Mouse (Mus musculus): ENCODE measurements around the gene Otor. TPM values are rescaled to one million over a fixed set of nuclear protein-coding genes. Genes with fewer than 3 reads are reported as not detected.

The Otor gene
- total RNA-seq (2021) = not detected

DNA sequence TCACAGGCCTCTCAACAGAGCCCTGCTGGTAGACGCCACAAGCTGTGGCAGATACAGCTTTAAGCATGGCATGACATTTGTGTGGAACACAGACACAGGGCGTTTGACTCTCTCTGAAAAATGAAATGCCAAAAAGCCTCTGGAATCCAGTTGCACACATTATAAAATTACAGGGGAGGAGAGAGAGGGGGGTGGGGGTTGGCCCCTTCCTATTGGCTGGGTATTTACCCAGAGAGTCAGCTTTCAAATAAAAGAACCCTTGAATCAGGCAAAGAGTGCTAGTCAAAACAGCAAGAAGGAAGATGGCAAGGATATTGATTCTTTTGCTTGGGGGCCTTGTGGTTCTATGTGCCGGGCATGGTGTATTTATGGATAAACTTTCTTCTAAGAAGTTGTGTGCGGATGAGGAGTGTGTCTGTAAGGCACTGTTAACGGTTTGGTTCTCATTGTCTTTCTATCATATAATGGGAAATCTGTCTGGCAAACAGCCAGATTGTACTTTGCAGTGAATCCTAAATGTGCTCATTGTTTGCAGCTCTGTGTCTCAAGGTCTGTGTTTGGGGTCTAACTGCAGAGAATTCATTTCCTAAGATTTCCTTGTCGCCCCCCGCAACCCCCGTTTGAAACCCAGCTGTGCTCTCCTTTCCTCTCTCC is at the start of gene Otor:
Gene Otor, plus strand, starts transcription at position 276 of the 654 bp plus-strand sequence.
- no peak for DNase-seq (ENCODE audit: extremely low spot score in 1 of 2, low spot score in 1 of 2)

GRCm38 (mm10) chr2:143031283-143031682 is 47.0 kb upstream of the Otor start:
- DNase-seq (ENCODE audit: extremely low spot score in 1 of 2, low spot score in 1 of 2) = no peak

- no peak for DNase-seq (ENCODE audit: extremely low spot score in 1 of 2, low spot score in 1 of 2)
Measured at GRCm38 (mm10) chr2:143032378-143033255, 45.7 kb upstream of the Otor start.

GRCm38 (mm10) chr2:143034350-143035085 is 43.8 kb upstream of the Otor start:
- no peak for DNase-seq (ENCODE audit: extremely low spot score in 1 of 2, low spot score in 1 of 2)

- DNase-seq (ENCODE audit: extremely low spot score in 1 of 2, low spot score in 1 of 2) = no peak
Measured at GRCm38 (mm10) chr2:143035086-143035593, 43.1 kb upstream of the Otor start.

DNA sequence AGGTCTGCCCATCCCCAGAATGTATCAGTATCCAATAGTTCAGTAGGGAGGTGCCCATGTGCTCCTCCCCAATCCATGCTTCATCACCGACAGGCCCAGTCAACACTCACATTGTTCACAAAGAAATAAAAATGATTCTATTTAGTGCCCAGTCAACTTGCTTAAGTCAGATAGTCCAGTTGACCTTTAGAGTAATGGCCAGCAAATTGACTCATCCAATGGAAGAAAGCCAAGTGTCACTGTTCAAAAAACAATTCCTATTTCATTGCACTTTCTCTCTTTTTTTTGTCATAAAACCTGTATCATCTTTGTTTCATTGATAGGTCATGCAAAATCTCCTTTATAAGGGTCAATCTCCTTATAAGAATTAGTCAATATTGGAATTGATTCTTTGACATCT is 36.7 kb upstream of the Otor start:
- no peak for DNase-seq (ENCODE audit: extremely low spot score in 1 of 2, low spot score in 1 of 2)

GRCm38 (mm10) chr2:143055251-143055650 is 23.0 kb upstream of the Otor start:
- no peak for DNase-seq (ENCODE audit: extremely low spot score in 1 of 2, low spot score in 1 of 2)

GRCm38 (mm10) chr2:143056736-143057135 is 21.5 kb upstream of the Otor start:
- DNase-seq (ENCODE audit: extremely low spot score in 1 of 2, low spot score in 1 of 2) = no peak

GRCm38 (mm10) chr2:143062432-143062811 is 15.9 kb upstream of the Otor start:
- DNase-seq (ENCODE audit: extremely low spot score in 1 of 2, low spot score in 1 of 2) = no peak

DNA sequence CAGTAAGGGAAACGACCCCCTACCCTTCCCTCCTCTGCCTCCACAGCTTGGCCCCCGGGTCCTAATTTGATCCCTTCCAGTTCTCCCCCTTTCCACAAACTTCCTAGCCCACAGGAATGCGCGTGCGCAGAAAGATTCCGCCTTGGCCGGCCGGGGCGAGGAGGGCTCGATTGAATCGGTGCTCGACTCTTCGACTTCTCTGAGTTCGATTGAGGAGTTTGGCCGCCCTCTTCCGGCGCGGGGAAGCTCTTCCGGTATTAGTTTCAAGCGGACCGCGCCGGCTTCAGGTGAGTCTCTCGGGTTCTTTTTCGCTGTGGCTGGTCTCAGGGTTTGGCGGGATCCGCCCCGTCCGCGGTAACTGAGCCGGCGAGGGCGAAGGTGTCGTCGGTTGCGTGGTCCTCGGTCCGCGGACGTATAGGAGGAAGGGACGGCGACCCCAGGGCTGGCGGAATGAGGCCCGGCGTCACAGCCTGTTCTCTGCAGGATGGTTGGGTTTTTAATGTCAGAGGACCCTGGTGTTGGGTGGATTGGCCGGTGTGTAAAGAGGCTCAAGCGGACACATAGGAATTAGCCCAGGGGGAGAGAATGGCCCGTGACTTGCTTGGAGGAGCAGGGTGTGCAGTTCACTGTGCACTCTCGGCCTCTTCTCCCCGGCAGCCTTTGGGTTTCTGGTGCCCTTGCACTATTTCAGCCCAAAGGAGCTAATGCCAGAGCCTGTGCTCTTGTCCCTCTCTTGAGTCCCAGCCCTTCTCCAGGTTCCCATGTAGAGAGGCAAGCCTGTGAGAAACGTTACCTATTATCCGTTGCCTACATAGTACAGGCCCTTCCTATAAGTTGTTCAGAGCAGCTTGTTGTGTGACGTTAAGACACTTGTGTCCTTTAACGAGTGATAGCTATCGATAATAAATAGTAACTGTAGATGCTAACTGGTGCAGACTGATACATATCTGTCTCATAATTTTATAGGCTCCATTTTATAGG is 15.2 kb upstream of the Otor start, which contains the start of gene Snrpb2:
Gene Snrpb2, plus strand, starts transcription at position 228 of the 981 bp plus-strand sequence.
- peak; percentile 74 to 89 for DNase-seq (ENCODE audit: extremely low spot score in 1 of 2, low spot score in 1 of 2)

DNA sequence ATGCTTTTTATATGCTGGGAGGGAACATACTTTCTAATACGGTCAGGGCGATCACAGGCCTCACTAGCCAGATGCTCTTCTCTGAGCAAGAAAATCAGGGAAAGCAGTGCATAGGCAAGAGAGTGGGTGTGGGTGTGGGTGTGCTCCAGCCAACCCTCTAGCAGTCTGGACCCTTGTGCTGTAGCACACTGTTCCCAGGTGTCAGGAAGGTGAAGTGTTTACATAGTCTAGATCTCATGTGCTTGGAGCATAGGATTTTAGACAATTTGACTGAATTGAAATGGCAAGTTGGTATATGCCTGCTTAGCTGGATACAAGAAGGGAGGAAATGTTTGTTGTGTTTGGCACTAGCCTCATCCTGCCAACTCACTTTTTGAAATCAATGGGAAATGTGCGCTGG is 12.4 kb upstream of the Otor start:
- no peak for DNase-seq (ENCODE audit: extremely low spot score in 1 of 2, low spot score in 1 of 2)

GRCm38 (mm10) chr2:143081693-143082092 is 3.4 kb downstream of the Otor start:
- DNase-seq (ENCODE audit: extremely low spot score in 1 of 2, low spot score in 1 of 2) = no peak

DNA sequence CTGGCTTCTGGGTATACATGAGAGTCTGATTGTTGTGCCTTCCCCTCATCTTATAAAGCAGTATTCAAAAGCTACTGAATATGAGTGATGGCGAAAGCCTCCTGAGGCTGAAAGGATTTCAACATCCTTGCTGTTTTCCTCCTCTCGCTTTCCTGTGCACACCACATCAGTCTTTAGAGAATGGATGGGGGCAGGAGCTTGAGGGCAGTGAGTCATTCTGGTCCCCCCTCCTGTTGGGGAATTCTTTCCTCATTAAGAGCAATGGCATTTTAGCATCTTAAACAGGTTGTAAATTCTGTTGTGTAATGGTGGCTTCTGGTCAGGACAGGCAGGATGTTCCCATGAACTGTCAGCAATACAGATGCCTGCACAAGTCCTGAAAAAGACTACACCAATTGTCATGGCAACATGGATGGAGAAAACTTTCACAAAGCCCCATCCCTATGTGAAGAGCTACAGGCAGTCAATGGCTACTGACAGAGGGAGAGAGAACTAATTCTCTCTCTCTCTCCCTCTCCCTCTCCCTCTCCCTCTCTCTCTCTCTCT is 6.7 kb downstream of the Otor start:
- no peak for DNase-seq (ENCODE audit: extremely low spot score in 1 of 2, low spot score in 1 of 2)

- no peak for DNase-seq (ENCODE audit: extremely low spot score in 1 of 2, low spot score in 1 of 2)
Measured at GRCm38 (mm10) chr2:143089866-143090265, 11.6 kb downstream of the Otor start.

GRCm38 (mm10) chr2:143093726-143094125 is 15.5 kb downstream of the Otor start:
- peak; percentile 51 to 74 for DNase-seq (ENCODE audit: extremely low spot score in 1 of 2, low spot score in 1 of 2)

DNA sequence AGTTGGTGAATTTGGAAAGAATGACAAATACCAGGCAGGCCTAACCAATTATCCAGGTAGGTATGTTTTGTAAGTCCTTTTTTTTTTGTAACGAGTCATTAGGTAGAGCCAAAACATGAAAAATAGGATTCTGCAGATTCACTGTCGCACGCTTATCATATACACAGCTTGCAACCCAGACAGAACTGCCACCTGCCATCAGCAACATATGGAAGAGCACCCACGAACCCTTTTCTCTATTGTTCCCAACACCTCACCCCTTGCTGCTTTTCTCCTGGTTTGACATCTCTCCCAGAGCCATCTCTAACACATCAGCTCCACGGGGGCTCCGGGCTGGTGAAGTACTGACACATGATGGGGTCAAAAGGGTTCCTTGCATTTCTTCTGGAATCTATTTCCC is 16.5 kb downstream of the Otor start:
- DNase-seq (ENCODE audit: extremely low spot score in 1 of 2, low spot score in 1 of 2) = no peak

DNA sequence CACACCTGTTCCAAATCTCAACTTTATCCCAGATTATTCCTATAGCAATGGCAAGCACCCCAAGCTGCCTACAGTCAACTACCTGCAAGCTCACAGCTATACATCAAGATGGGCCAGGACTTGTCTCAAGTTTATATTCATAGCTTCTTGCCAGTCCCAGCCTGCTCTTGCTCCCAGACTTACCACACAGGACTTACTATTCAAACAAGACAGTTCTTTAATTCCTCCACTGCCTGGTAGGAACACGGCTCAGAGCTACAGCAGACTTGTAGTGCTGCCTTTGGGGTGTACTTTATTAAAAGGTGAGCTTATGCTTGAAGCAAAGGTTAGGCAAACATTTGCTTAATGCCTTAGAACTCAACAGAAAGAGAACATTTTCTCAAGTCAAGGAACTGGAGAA is 18.9 kb downstream of the Otor start:
- DNase-seq (ENCODE audit: extremely low spot score in 1 of 2, low spot score in 1 of 2) = no peak

GRCm38 (mm10) chr2:143113859-143114258 is 35.6 kb downstream of the Otor start:
- no peak for DNase-seq (ENCODE audit: extremely low spot score in 1 of 2, low spot score in 1 of 2)

- DNase-seq (ENCODE audit: extremely low spot score in 1 of 2, low spot score in 1 of 2) = peak; percentile 20 to 46
Measured at GRCm38 (mm10) chr2:143114716-143115115, 36.4 kb downstream of the Otor start.

Data from layer of hippocampus, postnatal 25 days (tissue).